Mouse (Mus musculus): ENCODE measurements around the gene Inmt. TPM values are rescaled to one million over a fixed set of nuclear protein-coding genes. Genes with fewer than 3 reads are reported as not detected.
"Not testable (repeated sequence)": the region's sequence is repeated elsewhere in the genome, so short reads cannot be mapped to it uniquely, and the experiment has no call there.

Gene Inmt
- polyA plus RNA-seq, 1 experiment from 2014 or later = not detected

- Histone ChIP-seq H3K9ac (replicated peaks) (no peak overlapping the region), H3K27me3 (replicated peaks) (no peaks in the 10 kb centered on the region), H3K4me1 (no peaks in the 10 kb centered on the region), H3K36me3 (no peaks in the 10 kb centered on the region), H3K4me3 (replicated peaks) (no peak overlapping the region), H3K9me3 (replicated peaks) (no peaks in the 10 kb centered on the region), H3K27ac (replicated peaks) (no peak overlapping the region), H3K4me2 (no peak overlapping the region)
- ATAC-seq (ENCODE audit: low FRiP score) = no peak
These were observed 14.6 kb upstream of the Inmt start for GRCm38 (mm10) chr6:55189406-55189805.

- not testable (repeated sequence) for H3K4me3 ChIP-seq (replicated peaks); H3K9ac ChIP-seq (replicated peaks)
- WGBS = 96% methylated on average over 17 of the region's 17 CpGs
These were observed 13.0 kb upstream of the Inmt start for GRCm38 (mm10) chr6:55187827-55188226.

GRCm38 (mm10) chr6:55182655-55183430 is 8.0 kb upstream of the Inmt start:
- whole genome bisulfite sequencing = 88% methylated on average over 1 of the region's 1 CpGs
- Histone ChIP-seq H3K4me3 (replicated peaks) (no peak overlapping the region), H3K27me3 (replicated peaks) (no peaks in the 10 kb centered on the region), H3K9me3 (replicated peaks) (no peaks in the 10 kb centered on the region), H3K9ac (replicated peaks) (no peak overlapping the region), H3K4me1 (no peaks in the 10 kb centered on the region), H3K36me3 (no peaks in the 10 kb centered on the region), H3K27ac (replicated peaks) (no peak overlapping the region), H3K4me2 (no peak overlapping the region)
- ATAC-seq (ENCODE audit: low FRiP score) = no peak

More at GRCm38 (mm10) chr6:55187827-55188226, 13.0 kb upstream of the Inmt start:
- not testable (repeated sequence) for H3K4me2 ChIP-seq; H3K36me3 ChIP-seq; H3K27me3 ChIP-seq (replicated peaks); ATAC-seq (ENCODE audit: low FRiP score); H3K9me3 ChIP-seq (replicated peaks); H3K27ac ChIP-seq (replicated peaks); H3K4me1 ChIP-seq

GRCm38 (mm10) chr6:55179560-55179959 is 4.7 kb upstream of the Inmt start:
- H3K27me3 ChIP-seq (replicated peaks) = peaks cover 4% of the 10 kb centered on the region; the same call in 1 of the 2 replicates
- whole genome bisulfite sequencing = 87% methylated on average over 7 of the region's 7 CpGs
- no peak overlapping the region for H3K4me3 ChIP-seq (replicated peaks)
- no peaks in the 10 kb centered on the region for H3K9me3 ChIP-seq (replicated peaks)
- no peak overlapping the region for H3K9ac ChIP-seq (replicated peaks)
- H3K27ac ChIP-seq (replicated peaks) = no peak overlapping the region
- H3K4me2 ChIP-seq = no peak overlapping the region
- ATAC-seq (ENCODE audit: low FRiP score) = no peak
- no peaks in the 10 kb centered on the region for H3K4me1 ChIP-seq
- H3K36me3 ChIP-seq = no peaks in the 10 kb centered on the region

- H3K27ac ChIP-seq (replicated peaks) = no peak overlapping the region
- H3K27me3 ChIP-seq (replicated peaks) = peaks cover 23% of the 10 kb centered on the region
- H3K4me1 ChIP-seq = no peaks in the 10 kb centered on the region
- no peaks in the 10 kb centered on the region for H3K36me3 ChIP-seq
- 39% methylated on average over 12 of the region's 12 CpGs for WGBS
- no peak for ATAC-seq (ENCODE audit: low FRiP score)
- no peak overlapping the region for H3K9ac ChIP-seq (replicated peaks)
- H3K9me3 ChIP-seq (replicated peaks) = no peaks in the 10 kb centered on the region
- H3K4me2 ChIP-seq = no peak overlapping the region
- no peak overlapping the region for H3K4me3 ChIP-seq (replicated peaks)
These were observed 2.4 kb upstream of the Inmt start for GRCm38 (mm10) chr6:55177060-55177732.

GRCm38 (mm10) chr6:55175892-55176291 is 1.0 kb upstream of the Inmt start:
- no peak overlapping the region for H3K9ac ChIP-seq (replicated peaks)
- H3K4me2 ChIP-seq = no peak overlapping the region
- ATAC-seq (ENCODE audit: low FRiP score) = no peak
- no peaks in the 10 kb centered on the region for H3K9me3 ChIP-seq (replicated peaks)
- peaks cover 32% of the 10 kb centered on the region for H3K27me3 ChIP-seq (replicated peaks)
- no peak overlapping the region for H3K27ac ChIP-seq (replicated peaks)
- no peaks in the 10 kb centered on the region for H3K4me1 ChIP-seq
- WGBS = 53% methylated on average over 5 of the region's 5 CpGs
- no peaks in the 10 kb centered on the region for H3K36me3 ChIP-seq
- no peak overlapping the region for H3K4me3 ChIP-seq (replicated peaks)

GRCm38 (mm10) chr6:55175456-55175855 is 613 bp upstream of the Inmt start:
- H3K9me3 ChIP-seq (replicated peaks) = no peaks in the 10 kb centered on the region
- no peaks in the 10 kb centered on the region for H3K36me3 ChIP-seq
- no peak overlapping the region for H3K9ac ChIP-seq (replicated peaks)
- ATAC-seq (ENCODE audit: low FRiP score) = no peak
- H3K4me1 ChIP-seq = no peaks in the 10 kb centered on the region
- H3K4me2 ChIP-seq = no peak overlapping the region
- H3K27me3 ChIP-seq (replicated peaks) = peaks cover 36% of the 10 kb centered on the region
- WGBS = 53% methylated on average over 2 of the region's 2 CpGs
- H3K4me3 ChIP-seq (replicated peaks) = no peak overlapping the region
- no peak overlapping the region for H3K27ac ChIP-seq (replicated peaks)

- Histone ChIP-seq H3K4me1 (no peaks in the 10 kb centered on the region), H3K36me3 (no peaks in the 10 kb centered on the region), H3K27ac (replicated peaks) (no peak overlapping the region), H3K9ac (replicated peaks) (no peak overlapping the region), H3K4me2 (no peak overlapping the region), H3K9me3 (replicated peaks) (no peaks in the 10 kb centered on the region), H3K4me3 (replicated peaks) (no peak overlapping the region), H3K27me3 (replicated peaks) (peaks cover 51% of the 10 kb centered on the region)
- WGBS = 9% methylated on average over 3 of the region's 3 CpGs
- ATAC-seq (ENCODE audit: low FRiP score) = no peak
These were observed 898 bp downstream of the Inmt start for GRCm38 (mm10) chr6:55173941-55174349.

- peaks cover 58% of the 10 kb centered on the region for H3K27me3 ChIP-seq (replicated peaks)
- H3K27ac ChIP-seq (replicated peaks) = no peak overlapping the region
- H3K36me3 ChIP-seq = no peaks in the 10 kb centered on the region
- no peaks in the 10 kb centered on the region for H3K4me1 ChIP-seq
- H3K9ac ChIP-seq (replicated peaks) = no peak overlapping the region
- H3K9me3 ChIP-seq (replicated peaks) = no peaks in the 10 kb centered on the region
- no peak for ATAC-seq (ENCODE audit: low FRiP score)
- no peak overlapping the region for H3K4me3 ChIP-seq (replicated peaks)
- no peak overlapping the region for H3K4me2 ChIP-seq
- 62% methylated on average over 10 of the region's 10 CpGs for WGBS
These were observed 1.7 kb downstream of the Inmt start for GRCm38 (mm10) chr6:55173171-55173570.

- Histone ChIP-seq H3K9me3 (replicated peaks) (no peaks in the 10 kb centered on the region), H3K36me3 (no peaks in the 10 kb centered on the region), H3K9ac (replicated peaks) (no peak overlapping the region), H3K27me3 (replicated peaks) (peaks cover 72% of the 10 kb centered on the region), H3K4me1 (no peaks in the 10 kb centered on the region), H3K4me3 (replicated peaks) (no peak overlapping the region), H3K4me2 (no peak overlapping the region), H3K27ac (replicated peaks) (no peak overlapping the region)
- 60% methylated on average over 4 of the region's 4 CpGs for WGBS
- no peak for ATAC-seq (ENCODE audit: low FRiP score)
These were observed 3.2 kb downstream of the Inmt start for GRCm38 (mm10) chr6:55171638-55172037.

GRCm38 (mm10) chr6:55169818-55170217 is 5.0 kb downstream of the Inmt start:
- 58% methylated on average over 5 of the region's 5 CpGs for WGBS
- Histone ChIP-seq H3K9ac (replicated peaks) (no peak overlapping the region), H3K27ac (replicated peaks) (no peak overlapping the region), H3K4me3 (replicated peaks) (no peak overlapping the region), H3K27me3 (replicated peaks) (peaks cover 86% of the 10 kb centered on the region), H3K4me2 (no peak overlapping the region), H3K9me3 (replicated peaks) (no peaks in the 10 kb centered on the region), H3K36me3 (no peaks in the 10 kb centered on the region), H3K4me1 (no peaks in the 10 kb centered on the region)
- ATAC-seq (ENCODE audit: low FRiP score) = no peak

GRCm38 (mm10) chr6:55166777-55167463 is 7.9 kb downstream of the Inmt start:
- peaks cover 83% of the 10 kb centered on the region for H3K27me3 ChIP-seq (replicated peaks)
- H3K36me3 ChIP-seq = no peaks in the 10 kb centered on the region
- no peaks in the 10 kb centered on the region for H3K4me1 ChIP-seq
- H3K9ac ChIP-seq (replicated peaks) = no peak overlapping the region
- 55% methylated on average over 7 of the region's 7 CpGs for WGBS
- peak; percentile 69 for ATAC-seq (ENCODE audit: low FRiP score)
- H3K4me2 ChIP-seq = no peak overlapping the region
- no peaks in the 10 kb centered on the region for H3K9me3 ChIP-seq (replicated peaks)
- no peak overlapping the region for H3K4me3 ChIP-seq (replicated peaks)
- H3K27ac ChIP-seq (replicated peaks) = no peak overlapping the region
